ENCODE assay signal across 22 mouse cellular contexts in the genomic region with DNA sequence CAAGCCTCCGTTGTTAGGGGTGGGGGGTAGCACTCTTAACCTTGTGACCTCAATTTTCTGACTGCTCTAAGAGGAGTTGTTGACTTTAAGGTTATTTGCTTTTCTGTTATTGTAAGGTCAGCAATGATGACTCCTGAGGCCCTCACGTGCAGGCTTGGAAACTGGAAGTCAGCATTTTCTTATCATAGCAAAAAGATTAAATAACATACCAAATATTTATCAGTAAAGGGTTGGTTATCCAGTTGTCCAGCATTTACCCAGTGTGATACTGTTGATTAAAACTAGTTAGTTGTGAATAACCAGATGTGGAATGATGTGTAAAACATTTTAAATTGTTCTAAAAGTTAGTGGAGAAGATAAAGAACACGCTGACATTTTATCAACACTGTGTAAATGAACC. TPM values are rescaled to one million over a fixed set of nuclear protein-coding genes. Genes with fewer than 3 reads are reported as not detected.
DNase-seq lines count a peak whose midpoint lies in the region; ATAC-seq and TF ChIP-seq lines count a peak whose summit lies in the region.
"Had no signal": no experiment of that assay in that cellular context is flagged by ENCODE, and none has a peak within 500 bp of the region (broad histone marks: within the 10 kb centered on the region; RNA-seq: fewer than 3 reads in every experiment).

No protein-coding gene starts in this region.

- H3K27ac ChIP-seq in liver, adult 2 months (replicated peaks; ENCODE audit: insufficient read depth, low read depth, low read length), result no peak overlapping the region
- no peak overlapping the region for H3K27ac ChIP-seq in liver, embryonic 11.5 days (ENCODE audit: low read depth, low read length)
- H3K27ac ChIP-seq in liver, embryonic 16.5 days (ENCODE audit: low read length), result no peak overlapping the region
- H3K27ac ChIP-seq in liver, embryonic 12.5 days, result no peak overlapping the region
- no peak overlapping the region for H3K27ac ChIP-seq in MEL (ENCODE audit: control insufficient read depth, low read depth, low read length)
- no peak overlapping the region for H3K27ac ChIP-seq in midbrain, embryonic 13.5 days

- no peak overlapping the region for H3K9ac ChIP-seq in liver, adult 2 months (ENCODE audit: low read depth, low read length)
- H3K9ac ChIP-seq in liver, embryonic 11.5 days (ENCODE audit: low read depth, low read length), result no peak overlapping the region
- H3K9ac ChIP-seq in liver, embryonic 16.5 days (ENCODE audit: low read depth, low read length), result no peak overlapping the region
- no peak overlapping the region for H3K9ac ChIP-seq in liver, embryonic 12.5 days
- no peak overlapping the region for H3K9ac ChIP-seq in MEL (ENCODE audit: control insufficient read depth, low read depth, low read length, poor library complexity, severe bottlenecking)
- no peak overlapping the region for H3K9ac ChIP-seq in midbrain, embryonic 13.5 days (replicated peaks)

- DNase-seq in liver, adult 2 months (ENCODE audit: extremely low read depth, low read depth, low spot score), result peak; percentile 44
- DNase-seq in liver, embryonic 11.5 days (ENCODE audit: low spot score), result no peak
- no peak for DNase-seq in MEL (ENCODE audit: low read depth, low spot score)
- DNase-seq in yolk sac, embryonic 10.5 days (ENCODE audit: low spot score), result peak; percentile 32
- DNase-seq in left cerebral cortex, postnatal 4 days, result no peak
- DNase-seq: adrenal gland, adult 2 months; adrenal gland, adult 8-10 months; adrenal gland, postnatal 10 days; adrenal gland, postnatal 14 days; adrenal gland, postnatal 25 days; B cell, adult 2 months; cerebellum, adult 11 months; cerebellum, adult 11-12 months; cerebellum, adult 18-20 months had no signal

- no peaks in the 10 kb centered on the region for H3K79me2 ChIP-seq in liver, adult 2 months (ENCODE audit: control insufficient read depth, insufficient read depth, low read length)
- no peaks in the 10 kb centered on the region for H3K79me2 ChIP-seq in MEL (ENCODE audit: control insufficient read depth, insufficient read depth, low read length, poor library complexity)

- 18% methylated on average over 3 of the region's 3 CpGs for WGBS in liver, adult 2 months
- 42% methylated on average over 3 of the region's 3 CpGs for WGBS in liver, embryonic 11.5 days
- WGBS in liver, embryonic 16.5 days (ENCODE audit: insufficient replicate concordance), result 39% methylated on average over 3 of the region's 3 CpGs
- 42% methylated on average over 3 of the region's 3 CpGs for WGBS in liver, embryonic 12.5 days (ENCODE audit: insufficient replicate concordance)
- WGBS in midbrain, embryonic 13.5 days, result 84% methylated on average over 3 of the region's 3 CpGs

- no peak for TF ChIP-seq RAD21 in MEL (IDR thresholded peaks at IDR 0.05; ENCODE audit: low read depth, low read length)

- H3K4me2 ChIP-seq in liver, embryonic 11.5 days, result no peak overlapping the region
- no peak overlapping the region for H3K4me2 ChIP-seq in liver, embryonic 16.5 days (ENCODE audit: low read depth, low read length)
- no peak overlapping the region for H3K4me2 ChIP-seq in liver, embryonic 12.5 days
- no peak overlapping the region for H3K4me2 ChIP-seq in midbrain, embryonic 13.5 days (replicated peaks)

- H3K4me1 ChIP-seq in liver, adult 2 months (ENCODE audit: control insufficient read depth, insufficient read depth, low read length), result peaks cover 5% of the 10 kb centered on the region; the same call in 1 of the 2 replicates
- H3K4me1 ChIP-seq in liver, embryonic 11.5 days (replicated peaks; ENCODE audit: control insufficient read depth, insufficient read depth, low read length), result no peaks in the 10 kb centered on the region
- peaks cover 4% of the 10 kb centered on the region for H3K4me1 ChIP-seq in liver, embryonic 16.5 days (ENCODE audit: control insufficient read depth, low read depth, low read length)
- peaks cover 4% of the 10 kb centered on the region for H3K4me1 ChIP-seq in liver, embryonic 12.5 days
- H3K4me1 ChIP-seq in MEL (ENCODE audit: control insufficient read depth in 1 of 2, insufficient read depth in 2 of 2, low read length in 2 of 2), result peaks cover 19 to 20% of the 10 kb centered on the region in 2 experiments
- no peaks in the 10 kb centered on the region for H3K4me1 ChIP-seq in midbrain, embryonic 13.5 days (replicated peaks)

- no peak for TF ChIP-seq POLR2A in liver, adult 2 months (IDR thresholded peaks at IDR 0.05; ENCODE audit: extremely low read depth, insufficient read depth, low read length)
- TF ChIP-seq POLR2A in MEL (IDR thresholded peaks at IDR 0.05; ENCODE audit: control insufficient read depth in 1 of 2, insufficient read depth in 1 of 2, low read depth in 1 of 2, low read length in 2 of 2, poor library complexity in 1 of 2), result no peak

- no peak for TF ChIP-seq CTCF in liver, adult 2 months (IDR thresholded peaks at IDR 0.05; ENCODE audit: low read depth, low read length)
- no peak for TF ChIP-seq CTCF in MEL (IDR thresholded peaks at IDR 0.05 in 2 of 3, conservative IDR thresholded peaks at IDR 0.05 in 1 of 3; ENCODE audit: control insufficient read depth in 1 of 3, insufficient read depth in 1 of 3, low read depth in 2 of 3, low read length in 3 of 3, poor library complexity in 1 of 3, severe bottlenecking in 1 of 3)

- no peaks in the 10 kb centered on the region for H3K9me3 ChIP-seq in liver, embryonic 11.5 days (ENCODE audit: control insufficient read depth, low read length)
- no peaks in the 10 kb centered on the region for H3K9me3 ChIP-seq in liver, embryonic 16.5 days (replicated peaks; ENCODE audit: control insufficient read depth, low read length)
- H3K9me3 ChIP-seq in liver, embryonic 12.5 days (replicated peaks), result no peaks in the 10 kb centered on the region
- no peaks in the 10 kb centered on the region for H3K9me3 ChIP-seq in MEL (replicated peaks; ENCODE audit: insufficient read depth, low read length)
- no peaks in the 10 kb centered on the region for H3K9me3 ChIP-seq in midbrain, embryonic 13.5 days
- H3K9me3 ChIP-seq: G1E had no signal

- no peaks in the 10 kb centered on the region for H3K36me3 ChIP-seq in liver, adult 2 months (ENCODE audit: control insufficient read depth, insufficient read depth, low read length)
- H3K36me3 ChIP-seq in liver, embryonic 11.5 days (ENCODE audit: control insufficient read depth, insufficient read depth, low read length), result no peaks in the 10 kb centered on the region
- no peaks in the 10 kb centered on the region for H3K36me3 ChIP-seq in liver, embryonic 16.5 days (ENCODE audit: control insufficient read depth, insufficient read depth)
- no peaks in the 10 kb centered on the region for H3K36me3 ChIP-seq in liver, embryonic 12.5 days
- H3K36me3 ChIP-seq in MEL (ENCODE audit: control insufficient read depth in 1 of 2, insufficient read depth in 2 of 2, low read length in 2 of 2), result peaks cover 0 to 33% of the 10 kb centered on the region in 2 experiments; a peak in 2 of 4 replicates
- no peaks in the 10 kb centered on the region for H3K36me3 ChIP-seq in midbrain, embryonic 13.5 days
- H3K36me3 ChIP-seq: G1E had no signal

- intact Hi-C loops in left cerebral cortex, postnatal 4 days (cut with DNase I), result no loop called here

- no peaks in the 10 kb centered on the region for H3K27me3 ChIP-seq in liver, adult 2 months (ENCODE audit: control insufficient read depth, insufficient read depth, low read length)
- H3K27me3 ChIP-seq in liver, embryonic 11.5 days (replicated peaks; ENCODE audit: control insufficient read depth, insufficient read depth, low read length), result no peaks in the 10 kb centered on the region
- no peaks in the 10 kb centered on the region for H3K27me3 ChIP-seq in liver, embryonic 16.5 days (ENCODE audit: control insufficient read depth, insufficient read depth, low read depth, low read length)
- H3K27me3 ChIP-seq in liver, embryonic 12.5 days (replicated peaks), result no peaks in the 10 kb centered on the region
- no peaks in the 10 kb centered on the region for H3K27me3 ChIP-seq in MEL (ENCODE audit: control insufficient read depth in 1 of 2, insufficient read depth in 2 of 2, low read length in 2 of 2)
- H3K27me3 ChIP-seq in midbrain, embryonic 13.5 days, result no peaks in the 10 kb centered on the region
- H3K27me3 ChIP-seq: CH12.LX, Patski had no signal

- ATAC-seq in liver, embryonic 11.5 days (replicated peaks; ENCODE audit: low FRiP score), result no peak
- 0 out of 2 replicates have a peak, but pooled peaks have one; percentile 5 for ATAC-seq in liver, embryonic 16.5 days (ENCODE audit: low read depth)
- no peak for ATAC-seq in liver, embryonic 12.5 days
- ATAC-seq in midbrain, embryonic 13.5 days, result no peak
- ATAC-seq: activated CD4-positive, CD25-positive, alpha-beta regulatory T cell, adult 4 months; CD4-positive, CD25-positive, alpha-beta regulatory T cell, adult 4 months; Patski had no signal

- no peak overlapping the region for H3K4me3 ChIP-seq in liver, adult 2 months (ENCODE audit: insufficient read depth, low read depth, low read length)
- no peak overlapping the region for H3K4me3 ChIP-seq in liver, embryonic 11.5 days (ENCODE audit: low read depth, low read length)
- H3K4me3 ChIP-seq in liver, embryonic 16.5 days (ENCODE audit: low read depth, low read length), result no peak overlapping the region
- H3K4me3 ChIP-seq in liver, embryonic 12.5 days, result no peak overlapping the region
- H3K4me3 ChIP-seq in MEL (ENCODE audit: control insufficient read depth in 1 of 2, insufficient read depth in 1 of 2, low read depth in 2 of 2, low read length in 2 of 2), result no peak overlapping the region
- no peak overlapping the region for H3K4me3 ChIP-seq in midbrain, embryonic 13.5 days (replicated peaks)

- TF ChIP-seq EP300 in MEL (IDR thresholded peaks at IDR 0.05; ENCODE audit: low read depth in 1 of 2, low read length in 2 of 2), result peak; percentile 41 to 61; a peak in 3 of 4 replicates

TF ChIP-seq in MEL, 35 proteins besides CTCF, POLR2A, EP300 and RAD21 (continues in another document):
- peak; percentile 35; the same call in 1 of the 2 replicates for TF ChIP-seq RCOR1 (IDR thresholded peaks at IDR 0.05; ENCODE audit: low read depth, low read length)
- no peak for TF ChIP-seq ZNF384 (IDR thresholded peaks at IDR 0.05; ENCODE audit: low read depth, low read length)
- no peak for TF ChIP-seq MYB (IDR thresholded peaks at IDR 0.05; ENCODE audit: low read depth, low read length)
- TF ChIP-seq ZC3H11A (IDR thresholded peaks at IDR 0.05; ENCODE audit: low read depth, low read length), result no peak

RNA-seq across cellular contexts. Expression of gene Usp9x, which starts 9.3 kb away (rescaled TPM):
- 157 and 196 TPM in 2 replicates for total RNA-seq in liver, adult 2 months (2014; rRNA removed)
- 7.9 and 8.6 TPM in 2 replicates for polyA plus RNA-seq in liver, adult 2 months (2012; rRNA removed)
- 34.6 and 39.1 TPM in 2 replicates for polyA plus RNA-seq in liver, embryonic 11.5 days (2014; fragmentation: Nextera tagmentation; extraction: Ambion mirVana)
- 11.9 and 13.6 TPM in 2 replicates for polyA plus RNA-seq in liver, embryonic 16.5 days (2015; fragmentation: Nextera tagmentation; extraction: Ambion mirVana)
- polyA plus RNA-seq in liver, embryonic 12.5 days (2016; fragmentation: Nextera tagmentation; extraction: Ambion mirVana), result 21.0 and 21.5 TPM in 2 replicates
- total RNA-seq in MEL (2012; rRNA removed), result 118 and 147 TPM in 2 replicates
- 100 to 1,000 TPM in 1 of 2 experiments, 10 to 100 TPM in 1; 89.3 to 328 TPM for polyA plus RNA-seq in MEL (2012; ENCODE audit: insufficient read depth in 1 of 2, insufficient read length in 2 of 2, low read depth in 1 of 2, low replicate concordance in 2 of 2, missing spikeins in 1 of 2)
- polyA plus RNA-seq in midbrain, embryonic 13.5 days (2015; fragmentation: Nextera tagmentation; extraction: Ambion mirVana), result 44.6 and 47.8 TPM in 2 replicates
- 100 to 1,000 TPM; 266 to 275 TPM for total RNA-seq in left cerebral cortex, postnatal 4 days (2021)

Comparison
In these comparisons a context has a peak if more than half of its experiments do, and no peak if none do; other contexts are left out.
1. DNase-seq: peak in liver, adult 2 months (single experiment) and yolk sac, embryonic 10.5 days (single experiment); none in liver, embryonic 11.5 days (single experiment), MEL (single experiment) and left cerebral cortex, postnatal 4 days (single experiment).